Comparison of ENCODE assay signal across 1 mouse cellular context in genomic region chr15:99253175-99253479, GRCm38 (mm10).
TF ChIP-seq lines count a peak whose summit lies in the region.

No protein-coding gene starts in this region.

TF ChIP-seq in CH12.LX, 34 proteins besides CTCF, POLR2A, EP300 and RAD21:
- TF ChIP-seq MAFK (IDR thresholded peaks at IDR 0.05; ENCODE audit: insufficient replicate concordance, low read length): 0 out of 2 replicates have a peak, but pooled peaks have one; percentile 15
